Mouse (Mus musculus) embryonic fibroblast, embryonic 13.5 days (primary cell): Measurements from ENCODE around the gene Dbi.

Source experiments
- CTCF ChIP-seq: IDR thresholded peaks from 2 replicates; pipeline ENCODE4 v1.5.1; 2011; ENCODE audit warnings: mild to moderate bottlenecking, control low read depth, low read length, moderate library complexity, borderline replicate concordance; ENCODE audit not compliant: insufficient read depth
- POLR2A ChIP-seq: IDR thresholded peaks from 2 replicates; pipeline ENCODE4 v1.6.1; 2011; ENCODE audit warnings: low read depth, mild to moderate bottlenecking, control low read depth, low read length, moderate library complexity

DNA sequence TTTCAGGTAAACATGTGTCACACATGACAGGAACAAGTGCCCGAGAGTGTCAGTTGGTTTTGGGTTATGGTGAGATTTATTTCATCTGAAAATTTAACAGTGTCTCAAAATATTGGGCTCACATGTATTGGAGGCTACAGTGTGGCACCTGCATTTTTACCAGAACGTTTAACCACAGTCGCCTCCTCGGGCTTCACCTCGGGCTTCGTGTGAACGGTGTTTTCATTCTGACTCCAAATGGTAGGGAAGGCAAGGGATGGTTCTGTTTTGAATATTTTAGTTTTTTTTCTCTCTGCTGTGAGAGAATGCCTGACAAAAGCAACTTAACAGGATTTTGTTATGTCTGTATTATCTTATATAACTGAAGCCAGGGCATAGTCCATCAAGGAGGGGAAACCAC is 47.8 kb upstream of the Dbi start:
- no peak for TF ChIP-seq CTCF
- TF ChIP-seq POLR2A, result no peak
